Mouse (Mus musculus) midbrain, embryonic 12.5 days (tissue): ENCODE measurements around the gene Myh1. TPM values are rescaled to one million over a fixed set of nuclear protein-coding genes. Genes with fewer than 3 reads are reported as not detected.

ENCODE experiments used
- ATAC-seq: fragments of 200-750 bp; cut with Nextera tagmentation; 2 replicates; pipeline ENCODE4 v1.8.0; 2017; ENCODE audit warnings: low read depth, moderate TSS enrichment, moderate library complexity; ENCODE audit not compliant: low FRiP score
- H3K27ac ChIP-seq: fragments of 300-500 bp; sonication (generic); replicated peaks from 2 replicates; pipeline ENCODE4 v1.5.1; 2016; ENCODE audit warnings: mild to moderate bottlenecking
- H3K27me3 ChIP-seq: fragments of 300-500 bp; sonication (generic); 2 replicates; pipeline ENCODE4 v1.6.1; 2016; ENCODE audit warnings: mild to moderate bottlenecking
- H3K36me3 ChIP-seq: fragments of 300-500 bp; sonication (generic); 2 replicates; pipeline ENCODE4 v1.6.1; 2016
- H3K4me1 ChIP-seq: fragments of 300-500 bp; sonication (generic); 2 replicates; pipeline ENCODE4 v1.6.1; 2016
- H3K4me2 ChIP-seq: fragments of 300-500 bp; sonication (generic); replicated peaks from 2 replicates; pipeline ENCODE4 v1.6.1; 2016; ENCODE audit warnings: mild to moderate bottlenecking, moderate library complexity
- H3K4me3 ChIP-seq: fragments of 300-500 bp; sonication (generic); 2 replicates; pipeline ENCODE4 v1.5.1; 2016; ENCODE audit warnings: mild to moderate bottlenecking
- H3K9ac ChIP-seq: fragments of 300-500 bp; sonication (generic); replicated peaks from 2 replicates; pipeline ENCODE4 v1.6.1; 2016; ENCODE audit warnings: mild to moderate bottlenecking, moderate library complexity
- H3K9me3 ChIP-seq: fragments of 300-500 bp; sonication (generic); 2 replicates; pipeline ENCODE4 v1.6.1; 2016; ENCODE audit warnings: mild to moderate bottlenecking
- WGBS: fragments of 180-500 bp; shearing (Covaris S2); methylation state at CpG from one replicate; pipeline ENCODE4 v1.1.7; 2016; 5-methylcytosine and 5-hydroxymethylcytosine counted together
- polyA plus RNA-seq: library from polyadenylated mRNA; unstranded; fragments of >200 nt; fragmentation: Nextera tagmentation; extraction: Ambion mirVana; gene quantifications from 2 replicates; pipeline ENCODE4 v1.2.1, GENCODE M21; 2016

Gene Myh1
- polyA plus RNA-seq: 0.04 TPM in 1 of 2 replicates, not detected in the other

GRCm38 (mm10) chr11:67199752-67200151 lies at the start of gene Myh1:
Gene Myh1 (plus strand): TSS chr11:67200052.
- no peaks in the 10 kb centered on the region for H3K9me3 ChIP-seq

GRCm38 (mm10) chr11:67150237-67150636 lies 49.6 kb upstream of the Myh1 start:
- H3K9me3 ChIP-seq: no peaks in the 10 kb centered on the region
- H3K4me1 ChIP-seq: peaks cover 2% of the 10 kb centered on the region; the same call in 1 of the 2 replicates
- 85% methylated on average over 2 of the region's 2 CpGs for WGBS
- no peaks in the 10 kb centered on the region for H3K36me3 ChIP-seq
- no peak overlapping the region for H3K27ac ChIP-seq
- no peak overlapping the region for H3K4me2 ChIP-seq
- H3K27me3 ChIP-seq: no peaks in the 10 kb centered on the region
- no peak overlapping the region for H3K9ac ChIP-seq
- H3K4me3 ChIP-seq: no peak overlapping the region
- no peak for ATAC-seq

More at GRCm38 (mm10) chr11:67199752-67200151, at the start of gene Myh1:
- Histone ChIP-seq H3K4me3 (no peak within 1 kb of the TSS), H3K4me1 (no peaks in the 10 kb centered on the region), H3K27ac (no peak within 1 kb of the TSS), H3K4me2 (no peak within 1 kb of the TSS), H3K27me3 (no peaks in the 10 kb centered on the region), H3K36me3 (no peaks in the 10 kb centered on the region), H3K9ac (no peak within 1 kb of the TSS)
- no peak for ATAC-seq
- 78% methylated on average over 4 of the region's 4 CpGs for WGBS

DNA sequence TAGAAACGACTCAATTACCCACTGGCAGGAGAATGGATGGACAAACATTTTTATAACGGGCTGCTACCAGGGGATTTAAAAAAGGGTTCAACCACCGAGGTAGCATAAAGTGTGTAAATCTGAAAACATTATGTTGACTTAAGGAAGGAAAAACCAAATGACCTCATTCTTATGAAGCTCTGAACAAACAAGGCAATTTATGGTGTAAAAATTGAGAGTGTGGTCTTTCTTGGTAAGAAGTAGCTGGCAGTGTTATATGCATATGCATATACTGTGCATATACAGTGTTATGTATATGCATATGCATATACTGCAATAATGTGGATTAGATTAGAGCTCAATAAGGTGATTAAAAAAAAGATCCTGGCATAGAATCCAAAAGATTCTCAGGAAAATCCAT lies 48.7 kb upstream of the Myh1 start:
- Histone ChIP-seq H3K4me2 (no peak overlapping the region), H3K4me1 (peaks cover 2% of the 10 kb centered on the region; the same call in 1 of the 2 replicates), H3K27ac (no peak overlapping the region), H3K27me3 (no peaks in the 10 kb centered on the region), H3K9ac (no peak overlapping the region), H3K4me3 (no peak overlapping the region), H3K9me3 (no peaks in the 10 kb centered on the region), H3K36me3 (no peaks in the 10 kb centered on the region)
- 82% methylated on average over 3 of the region's 3 CpGs for WGBS
- ATAC-seq: no peak

DNA sequence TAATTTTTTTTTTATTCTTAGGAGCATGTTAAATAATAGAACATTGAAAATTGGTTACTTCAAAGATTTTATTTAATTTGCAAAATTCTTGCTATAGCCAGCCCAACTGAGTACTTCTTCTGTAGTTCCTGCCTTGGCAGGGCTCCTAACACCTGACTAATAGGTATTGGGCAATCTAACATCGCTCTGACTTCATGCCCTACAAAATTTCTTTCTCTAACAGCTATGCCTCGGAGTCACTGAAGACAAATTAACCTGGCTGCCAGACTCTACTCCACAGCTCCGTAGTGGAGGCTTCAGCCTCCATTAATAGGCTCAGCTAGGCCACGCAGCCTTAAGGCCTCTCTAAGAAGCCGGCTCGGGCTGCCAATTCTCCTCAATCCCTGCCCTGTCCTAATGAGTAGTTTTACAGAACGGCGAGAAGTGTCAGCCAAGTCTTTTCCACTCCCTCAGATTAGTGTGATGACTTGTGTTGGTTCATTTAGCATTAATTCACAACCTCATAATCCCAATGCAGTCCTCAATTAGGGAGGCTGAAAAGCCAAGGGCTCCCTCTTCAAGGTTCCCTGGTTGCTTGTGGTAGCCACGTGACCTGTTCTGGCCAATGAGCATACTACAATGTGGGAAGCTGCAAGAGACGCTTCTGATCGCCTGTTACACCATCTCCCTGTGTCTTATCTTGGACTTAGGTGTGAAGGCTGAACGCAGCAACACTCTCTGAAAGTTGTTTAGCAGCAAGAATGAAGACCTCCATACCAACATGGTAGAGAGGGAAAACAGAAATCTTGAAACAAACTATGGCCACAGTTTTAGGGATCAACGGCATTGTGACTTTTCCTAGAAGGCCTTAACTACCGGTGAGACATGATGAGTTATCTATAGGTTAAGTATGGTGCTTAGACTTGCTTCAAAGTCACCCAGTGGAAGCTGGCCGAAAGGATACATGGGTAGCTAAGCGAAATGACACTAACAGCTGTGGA lies 47.9 kb upstream of the Myh1 start:
- ATAC-seq: no peak
- Histone ChIP-seq H3K9ac (no peak overlapping the region), H3K27ac (no peak overlapping the region), H3K4me1 (peaks cover 2% of the 10 kb centered on the region; the same call in 1 of the 2 replicates), H3K36me3 (no peaks in the 10 kb centered on the region), H3K4me2 (no peak overlapping the region), H3K4me3 (no peak overlapping the region), H3K9me3 (no peaks in the 10 kb centered on the region), H3K27me3 (no peaks in the 10 kb centered on the region)
- WGBS: 76% methylated on average over 16 of the region's 16 CpGs

DNA sequence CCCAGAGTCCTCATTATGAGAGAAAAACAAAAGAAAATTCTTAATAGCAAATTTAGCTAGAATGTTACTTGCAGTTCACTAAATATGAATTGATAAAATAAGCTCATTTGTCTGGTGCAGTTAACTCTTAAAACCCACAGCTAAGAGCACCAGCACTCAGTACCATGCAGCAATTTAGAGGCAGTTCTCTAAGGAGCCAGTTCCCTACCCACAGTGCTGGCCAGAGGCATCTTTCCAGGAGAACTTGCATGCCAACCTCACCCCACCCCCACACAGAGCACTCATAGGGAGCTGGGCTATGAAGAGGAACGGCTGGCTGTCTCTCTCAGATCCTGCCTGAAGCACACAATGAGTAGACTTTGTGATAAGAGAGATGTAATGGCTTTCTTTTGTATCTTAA lies 46.7 kb upstream of the Myh1 start:
- WGBS: 10% methylated on average over 1 of the region's 1 CpGs
- H3K9ac ChIP-seq: no peak overlapping the region
- H3K27ac ChIP-seq: no peak overlapping the region
- ATAC-seq: no peak
- H3K4me1 ChIP-seq: peaks cover 2% of the 10 kb centered on the region; the same call in 1 of the 2 replicates
- H3K27me3 ChIP-seq: no peaks in the 10 kb centered on the region
- H3K36me3 ChIP-seq: no peaks in the 10 kb centered on the region
- H3K4me2 ChIP-seq: no peak overlapping the region
- H3K4me3 ChIP-seq: no peak overlapping the region
- no peaks in the 10 kb centered on the region for H3K9me3 ChIP-seq

- no peak overlapping the region for H3K9ac ChIP-seq
- H3K4me2 ChIP-seq: no peak overlapping the region
- no peaks in the 10 kb centered on the region for H3K9me3 ChIP-seq
- H3K27ac ChIP-seq: no peak overlapping the region
- H3K36me3 ChIP-seq: no peaks in the 10 kb centered on the region
- ATAC-seq: no peak
- no peak overlapping the region for H3K4me3 ChIP-seq
- peaks cover 2% of the 10 kb centered on the region; the same call in 1 of the 2 replicates for H3K4me1 ChIP-seq
- 84% methylated on average over 1 of the region's 1 CpGs for WGBS
- H3K27me3 ChIP-seq: no peaks in the 10 kb centered on the region
Measured at GRCm38 (mm10) chr11:67153843-67154242, 46.0 kb upstream of the Myh1 start.

- Histone ChIP-seq H3K36me3 (no peaks in the 10 kb centered on the region), H3K27me3 (no peaks in the 10 kb centered on the region), H3K9me3 (no peaks in the 10 kb centered on the region), H3K9ac (no peak overlapping the region), H3K27ac (no peak overlapping the region), H3K4me1 (peaks cover 2% of the 10 kb centered on the region; the same call in 1 of the 2 replicates), H3K4me2 (no peak overlapping the region), H3K4me3 (no peak overlapping the region)
- 84% methylated on average over 2 of the region's 2 CpGs for WGBS
- no peak for ATAC-seq
Measured at GRCm38 (mm10) chr11:67155650-67156049, 44.2 kb upstream of the Myh1 start.

DNA sequence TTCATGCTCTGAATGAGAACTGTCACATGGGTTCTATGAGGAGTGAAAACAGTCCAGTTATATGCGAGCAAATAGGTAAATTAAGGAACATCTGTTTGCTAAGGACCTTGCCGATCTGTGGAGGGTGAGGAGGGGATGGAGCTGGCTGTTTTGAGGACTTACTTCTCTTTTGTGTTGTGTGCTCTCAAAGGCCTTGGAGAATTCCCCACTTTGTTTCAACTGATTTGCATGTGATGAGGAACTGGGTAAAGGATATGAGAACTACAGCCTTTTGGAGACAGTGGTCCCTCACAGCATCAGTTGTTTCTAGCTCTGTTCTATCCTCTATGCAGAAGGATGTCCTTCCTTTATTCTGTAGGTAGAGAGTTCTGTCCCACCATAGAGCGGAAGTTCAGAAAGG lies 39.7 kb upstream of the Myh1 start:
- H3K36me3 ChIP-seq: no peaks in the 10 kb centered on the region
- H3K27ac ChIP-seq: no peak overlapping the region
- 87% methylated on average over 3 of the region's 3 CpGs for WGBS

GRCm38 (mm10) chr11:67163701-67164100 lies 36.2 kb upstream of the Myh1 start:
- Histone ChIP-seq H3K4me3 (no peak overlapping the region), H3K4me1 (no peaks in the 10 kb centered on the region), H3K36me3 (no peaks in the 10 kb centered on the region), H3K4me2 (no peak overlapping the region), H3K9ac (no peak overlapping the region), H3K27me3 (no peaks in the 10 kb centered on the region), H3K9me3 (no peaks in the 10 kb centered on the region), H3K27ac (no peak overlapping the region)
- 80% methylated on average over 4 of the region's 4 CpGs for WGBS
- no peak for ATAC-seq

More for the DNA sequence above, 39.7 kb upstream of the Myh1 start:
- H3K27me3 ChIP-seq: no peaks in the 10 kb centered on the region
- H3K4me3 ChIP-seq: no peak overlapping the region
- H3K9ac ChIP-seq: no peak overlapping the region
- no peak overlapping the region for H3K4me2 ChIP-seq
- H3K9me3 ChIP-seq: no peaks in the 10 kb centered on the region
- no peak for ATAC-seq
- H3K4me1 ChIP-seq: no peaks in the 10 kb centered on the region

GRCm38 (mm10) chr11:67164851-67165250 lies 35.0 kb upstream of the Myh1 start:
- no peak overlapping the region for H3K27ac ChIP-seq
- no peaks in the 10 kb centered on the region for H3K9me3 ChIP-seq
- no peaks in the 10 kb centered on the region for H3K36me3 ChIP-seq
- no peaks in the 10 kb centered on the region for H3K27me3 ChIP-seq
- peaks cover 4% of the 10 kb centered on the region; the same call in 1 of the 2 replicates for H3K4me1 ChIP-seq
- no peak overlapping the region for H3K4me3 ChIP-seq
- 66% methylated on average over 5 of the region's 5 CpGs for WGBS
- no peak overlapping the region for H3K4me2 ChIP-seq
- ATAC-seq: no peak
- H3K9ac ChIP-seq: no peak overlapping the region

GRCm38 (mm10) chr11:67169301-67169700 lies 30.6 kb upstream of the Myh1 start:
- Histone ChIP-seq H3K27ac (no peak overlapping the region), H3K27me3 (no peaks in the 10 kb centered on the region)
- WGBS: 54% methylated on average over 5 of the region's 5 CpGs

GRCm38 (mm10) chr11:67170727-67171126 lies 29.1 kb upstream of the Myh1 start, which contains the start of gene Myh2:
Gene Myh2 (plus strand): TSS chr11:67171027.
- Histone ChIP-seq H3K4me1 (peaks cover 4% of the 10 kb centered on the region; the same call in 1 of the 2 replicates), H3K27ac (no peak within 1 kb of the TSS), H3K27me3 (no peaks in the 10 kb centered on the region), H3K9me3 (no peaks in the 10 kb centered on the region), H3K4me2 (no peak within 1 kb of the TSS), H3K36me3 (no peaks in the 10 kb centered on the region), H3K9ac (no peak within 1 kb of the TSS), H3K4me3 (no peak within 1 kb of the TSS)
- no peak for ATAC-seq
- 66% methylated on average over 14 of the region's 14 CpGs for WGBS

More at GRCm38 (mm10) chr11:67169301-67169700, 30.6 kb upstream of the Myh1 start:
- ATAC-seq: no peak
- no peaks in the 10 kb centered on the region for H3K9me3 ChIP-seq
- peaks cover 4% of the 10 kb centered on the region; the same call in 1 of the 2 replicates for H3K4me1 ChIP-seq
- H3K9ac ChIP-seq: no peak overlapping the region
- no peak overlapping the region for H3K4me2 ChIP-seq
- H3K36me3 ChIP-seq: no peaks in the 10 kb centered on the region
- H3K4me3 ChIP-seq: no peak overlapping the region
